Mouse (Mus musculus) hindbrain, embryonic 12.5 days (tissue): Measurements from ENCODE around the gene Lrrc30. TPM values are rescaled to one million over a fixed set of nuclear protein-coding genes. Genes with fewer than 3 reads are reported as not detected.

Experiments
- ATAC-seq: fragments of 200-750 bp; cut with Nextera tagmentation; 2 replicates; pipeline ENCODE4 v1.8.0; 2017; ENCODE audit warnings: moderate TSS enrichment; ENCODE audit not compliant: low FRiP score
- H3K27ac ChIP-seq: fragments of 300-500 bp; sonication (generic); 2 replicates; pipeline ENCODE4 v1.5.1; 2016; ENCODE audit warnings: mild to moderate bottlenecking
- H3K27me3 ChIP-seq: fragments of 300-500 bp; sonication (generic); 2 replicates; pipeline ENCODE4 v1.6.1; 2016; ENCODE audit warnings: mild to moderate bottlenecking
- H3K36me3 ChIP-seq: fragments of 300-500 bp; sonication (generic); 2 replicates; pipeline ENCODE4 v1.6.1; 2016; ENCODE audit warnings: mild to moderate bottlenecking
- H3K4me1 ChIP-seq: fragments of 300-500 bp; sonication (generic); 2 replicates; pipeline ENCODE4 v1.6.1; 2016
- H3K4me2 ChIP-seq: fragments of 300-500 bp; sonication (generic); replicated peaks from 2 replicates; pipeline ENCODE4 v1.6.1; 2016; ENCODE audit warnings: mild to moderate bottlenecking
- H3K4me3 ChIP-seq: fragments of 300-500 bp; sonication (generic); 2 replicates; pipeline ENCODE4 v1.5.1; 2016; ENCODE audit warnings: mild to moderate bottlenecking
- H3K9ac ChIP-seq: fragments of 300-500 bp; sonication (generic); 2 replicates; pipeline ENCODE4 v1.6.1; 2016; ENCODE audit warnings: mild to moderate bottlenecking, moderate library complexity
- H3K9me3 ChIP-seq: fragments of 300-500 bp; sonication (generic); replicated peaks from 2 replicates; pipeline ENCODE4 v1.6.1; 2016; ENCODE audit warnings: mild to moderate bottlenecking
- WGBS: fragments of 180-500 bp; shearing (Covaris S2); methylation state at CpG from one replicate; pipeline ENCODE4 v1.1.7; 2016; 5-methylcytosine and 5-hydroxymethylcytosine counted together
- polyA plus RNA-seq: library from polyadenylated mRNA; unstranded; fragments of >200 nt; fragmentation: Nextera tagmentation; extraction: Ambion mirVana; gene quantifications from 2 replicates; pipeline ENCODE4 v1.2.1, GENCODE M21; 2016

Lrrc30 gene
- polyA plus RNA-seq, 1 experiment from 2014 or later: not detected

DNA sequence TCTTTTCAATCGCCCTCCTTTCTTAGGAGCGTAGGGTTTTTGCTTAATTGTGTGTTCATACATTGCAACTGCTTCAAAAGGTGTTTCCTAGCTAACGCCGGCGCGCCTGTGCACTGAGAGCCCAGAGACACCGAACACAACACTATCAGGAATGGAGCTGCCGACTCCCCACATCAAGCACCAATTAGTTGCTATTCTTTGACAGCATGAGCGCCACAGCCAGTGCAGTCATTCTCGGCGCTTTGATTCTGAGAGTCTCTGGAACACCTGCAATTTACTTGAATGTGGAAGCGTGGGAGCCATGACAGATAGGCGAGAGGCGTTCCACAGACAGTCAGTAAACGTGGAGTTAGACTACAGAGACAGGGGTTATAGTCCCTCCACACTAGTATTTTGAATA is 4.0 kb downstream of the Lrrc30 start:
- Histone ChIP-seq H3K4me1 (peaks cover 9% of the 10 kb centered on the region), H3K27ac (no peak overlapping the region), H3K9ac (no peak overlapping the region), H3K27me3 (no peaks in the 10 kb centered on the region), H3K9me3 (no peaks in the 10 kb centered on the region), H3K4me2 (no peak overlapping the region), H3K36me3 (no peaks in the 10 kb centered on the region), H3K4me3 (no peak overlapping the region)
- ATAC-seq: no peak
- WGBS: 89% methylated on average over 15 of the region's 15 CpGs

GRCm38 (mm10) chr17:67625431-67625830 is 7.1 kb downstream of the Lrrc30 start:
- no peak for ATAC-seq
- H3K4me1 ChIP-seq: peaks cover 9% of the 10 kb centered on the region
- H3K27me3 ChIP-seq: no peaks in the 10 kb centered on the region
- H3K36me3 ChIP-seq: no peaks in the 10 kb centered on the region
- 82% methylated on average over 5 of the region's 5 CpGs for WGBS
- H3K27ac ChIP-seq: no peak overlapping the region
- no peak overlapping the region for H3K4me2 ChIP-seq
- no peak overlapping the region for H3K4me3 ChIP-seq
- H3K9ac ChIP-seq: no peak overlapping the region
- no peaks in the 10 kb centered on the region for H3K9me3 ChIP-seq

DNA sequence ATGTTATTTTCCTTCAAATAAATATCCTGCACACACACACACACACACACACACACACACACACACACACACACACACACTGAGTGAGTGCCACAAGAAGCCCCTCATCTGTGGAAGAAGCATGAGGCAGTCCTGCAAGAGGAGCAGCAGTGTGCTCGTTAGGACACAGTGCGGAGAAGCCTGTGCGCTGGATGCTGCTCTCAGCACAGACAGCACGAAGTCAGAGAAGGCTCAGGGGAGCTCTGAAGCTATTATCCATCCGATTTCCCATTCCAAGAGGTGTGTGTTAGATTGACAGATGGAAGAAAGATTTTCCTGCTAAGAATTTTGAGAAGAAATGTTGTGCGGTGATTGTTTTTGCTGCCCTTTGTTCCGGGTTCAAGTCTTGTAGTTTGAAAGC is 13.5 kb downstream of the Lrrc30 start:
- no peak overlapping the region for H3K9ac ChIP-seq
- H3K9me3 ChIP-seq: no peaks in the 10 kb centered on the region
- H3K4me3 ChIP-seq: no peak overlapping the region
- WGBS: 64% methylated on average over 7 of the region's 7 CpGs
- no peaks in the 10 kb centered on the region for H3K4me1 ChIP-seq
- no peaks in the 10 kb centered on the region for H3K36me3 ChIP-seq
- H3K27ac ChIP-seq: 0 out of 2 replicates have a peak overlapping the region, but pooled peaks have one; percentile 30
- no peak overlapping the region for H3K4me2 ChIP-seq
- no peaks in the 10 kb centered on the region for H3K27me3 ChIP-seq
- ATAC-seq: no peak

DNA sequence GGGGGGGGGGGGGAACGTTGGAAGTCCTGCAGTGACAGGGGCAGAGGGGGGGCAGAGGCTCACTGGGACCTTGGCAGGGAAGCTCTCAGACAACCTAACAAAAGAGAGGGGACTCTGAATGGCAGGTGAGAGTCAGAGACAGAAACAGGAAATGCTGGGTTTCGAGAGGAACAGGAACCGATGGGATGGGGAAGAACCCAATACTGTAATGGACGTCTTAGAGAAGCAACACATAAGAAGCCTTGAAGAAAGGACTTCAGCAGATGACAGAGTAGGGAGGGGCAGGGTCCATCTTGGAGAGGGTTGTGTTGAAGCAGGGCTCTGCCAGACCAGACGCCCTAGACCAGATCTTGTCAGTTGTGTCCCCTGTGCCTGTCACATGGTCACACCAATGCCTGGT is 18.1 kb downstream of the Lrrc30 start:
- no peak overlapping the region for H3K4me3 ChIP-seq
- no peaks in the 10 kb centered on the region for H3K36me3 ChIP-seq
- WGBS: 90% methylated on average over 4 of the region's 5 CpGs
- H3K27ac ChIP-seq: no peak overlapping the region
- H3K9me3 ChIP-seq: no peaks in the 10 kb centered on the region
- no peaks in the 10 kb centered on the region for H3K4me1 ChIP-seq
- no peak overlapping the region for H3K4me2 ChIP-seq
- H3K27me3 ChIP-seq: no peaks in the 10 kb centered on the region
- ATAC-seq: no peak
- no peak overlapping the region for H3K9ac ChIP-seq

DNA sequence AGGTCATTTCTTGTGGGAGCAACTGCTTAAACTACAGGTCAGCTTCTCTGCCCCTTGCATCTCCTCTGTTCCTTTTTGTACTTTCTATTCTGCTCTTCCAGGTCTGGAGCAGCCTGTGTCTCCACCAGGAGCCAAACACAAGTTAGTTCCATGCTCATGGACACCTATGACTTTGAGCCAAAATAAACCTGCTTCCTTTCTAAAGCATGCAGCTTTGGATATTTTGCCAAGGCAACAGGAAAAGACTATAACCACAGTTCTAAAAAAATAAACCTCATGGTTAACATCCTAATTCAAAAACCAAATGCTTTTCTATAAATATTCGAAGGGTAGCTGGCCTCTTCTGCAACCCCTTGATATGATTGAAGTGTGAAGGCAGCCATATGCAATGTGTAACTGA is 19.9 kb downstream of the Lrrc30 start:
- H3K4me2 ChIP-seq: no peak overlapping the region
- no peaks in the 10 kb centered on the region for H3K4me1 ChIP-seq
- 80% methylated on average over 1 of the region's 1 CpGs for WGBS
- H3K9me3 ChIP-seq: no peaks in the 10 kb centered on the region
- H3K27ac ChIP-seq: no peak overlapping the region
- H3K9ac ChIP-seq: no peak overlapping the region
- H3K27me3 ChIP-seq: no peaks in the 10 kb centered on the region
- no peak for ATAC-seq
- H3K36me3 ChIP-seq: no peaks in the 10 kb centered on the region
- no peak overlapping the region for H3K4me3 ChIP-seq

GRCm38 (mm10) chr17:67612151-67612550 is 20.4 kb downstream of the Lrrc30 start:
- Histone ChIP-seq H3K27ac (no peak overlapping the region), H3K36me3 (no peaks in the 10 kb centered on the region), H3K4me2 (no peak overlapping the region), H3K4me1 (no peaks in the 10 kb centered on the region), H3K27me3 (no peaks in the 10 kb centered on the region), H3K9me3 (no peaks in the 10 kb centered on the region), H3K4me3 (no peak overlapping the region), H3K9ac (no peak overlapping the region)
- 91% methylated on average over 3 of the region's 3 CpGs for WGBS
- ATAC-seq: no peak

DNA sequence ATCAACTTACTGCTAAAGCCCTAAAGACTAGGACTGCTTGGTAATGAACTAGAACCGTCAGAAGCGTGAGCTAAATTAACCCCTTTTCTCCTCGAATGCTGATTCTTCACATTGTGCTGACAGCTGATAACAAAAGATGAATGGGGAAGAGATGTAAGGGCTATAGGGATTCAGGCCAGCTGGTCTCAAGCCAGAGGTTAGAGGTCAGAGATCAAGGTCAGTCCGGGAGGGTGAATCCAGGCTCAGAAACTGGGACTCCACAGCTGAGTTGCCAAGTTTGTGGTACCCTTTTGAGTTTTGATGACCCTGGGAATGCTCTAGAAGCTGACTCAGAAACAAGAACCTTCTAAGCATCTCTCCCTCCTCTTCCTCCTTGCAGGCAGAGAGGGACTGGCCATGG is 28.1 kb downstream of the Lrrc30 start:
- no peak overlapping the region for H3K4me3 ChIP-seq

DNA sequence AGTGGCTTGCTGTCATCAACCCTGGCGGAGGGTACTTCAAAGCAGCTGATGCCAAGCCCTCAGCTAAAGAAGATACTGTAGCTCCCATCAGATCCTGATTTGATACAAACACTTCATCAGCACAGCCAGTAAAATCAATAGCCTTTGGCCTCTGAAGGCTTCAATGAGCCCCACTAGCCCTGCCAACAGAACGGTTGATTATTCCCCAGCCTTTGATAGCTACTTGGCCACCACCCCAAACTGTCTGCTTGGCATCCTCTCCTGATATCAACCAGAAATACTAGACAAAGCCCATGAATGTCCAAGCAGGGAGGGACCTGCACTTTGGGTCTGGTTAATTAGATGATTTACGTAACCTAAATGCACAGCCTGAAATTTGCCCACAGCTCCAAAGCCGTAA is 30.0 kb downstream of the Lrrc30 start:
- Histone ChIP-seq H3K4me1 (no peaks in the 10 kb centered on the region), H3K9me3 (no peaks in the 10 kb centered on the region), H3K9ac (no peak overlapping the region), H3K27me3 (no peaks in the 10 kb centered on the region), H3K4me2 (no peak overlapping the region), H3K4me3 (no peak overlapping the region), H3K27ac (no peak overlapping the region), H3K36me3 (no peaks in the 10 kb centered on the region)
- ATAC-seq: no peak
- 81% methylated on average over 4 of the region's 4 CpGs for WGBS

More for the DNA sequence above, 28.1 kb downstream of the Lrrc30 start:
- H3K9me3 ChIP-seq: no peaks in the 10 kb centered on the region
- WGBS: 30% methylated on average over 4 of the region's 4 CpGs
- no peaks in the 10 kb centered on the region for H3K27me3 ChIP-seq
- no peaks in the 10 kb centered on the region for H3K4me1 ChIP-seq
- no peak overlapping the region for H3K9ac ChIP-seq
- H3K27ac ChIP-seq: no peak overlapping the region
- H3K36me3 ChIP-seq: no peaks in the 10 kb centered on the region
- ATAC-seq: no peak
- no peak overlapping the region for H3K4me2 ChIP-seq

- Histone ChIP-seq H3K36me3 (no peaks in the 10 kb centered on the region), H3K27ac (no peak overlapping the region), H3K27me3 (no peaks in the 10 kb centered on the region), H3K4me2 (no peak overlapping the region), H3K9ac (no peak overlapping the region), H3K9me3 (no peaks in the 10 kb centered on the region), H3K4me3 (no peak overlapping the region), H3K4me1 (no peaks in the 10 kb centered on the region)
- 23% methylated on average over 6 of the region's 6 CpGs for WGBS
- ATAC-seq: peak; percentile 85
Observed at GRCm38 (mm10) chr17:67584937-67585579, 47.5 kb downstream of the Lrrc30 start.

DNA sequence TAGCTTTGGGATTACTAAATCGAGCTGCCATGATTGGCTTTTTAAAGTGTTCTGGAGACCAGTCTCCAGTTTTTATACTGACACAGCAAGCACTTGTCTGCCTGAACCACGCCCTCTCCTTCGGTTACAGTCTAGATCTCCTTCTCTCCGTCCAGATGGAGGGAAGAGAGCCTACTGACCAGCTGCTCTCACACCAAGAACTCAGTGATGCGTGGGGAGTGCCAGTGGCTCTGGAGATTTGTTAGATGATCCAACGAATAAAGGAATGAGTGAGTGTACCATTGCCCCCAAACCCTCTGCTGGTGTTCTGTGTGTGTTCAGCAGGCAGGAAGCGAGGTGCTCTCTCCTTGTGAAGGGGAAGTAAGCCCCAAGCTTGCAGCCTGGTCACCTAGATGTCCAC is 48.0 kb downstream of the Lrrc30 start:
- 69% methylated on average over 7 of the region's 7 CpGs for WGBS
- H3K4me3 ChIP-seq: no peak overlapping the region
- no peak for ATAC-seq

DNA sequence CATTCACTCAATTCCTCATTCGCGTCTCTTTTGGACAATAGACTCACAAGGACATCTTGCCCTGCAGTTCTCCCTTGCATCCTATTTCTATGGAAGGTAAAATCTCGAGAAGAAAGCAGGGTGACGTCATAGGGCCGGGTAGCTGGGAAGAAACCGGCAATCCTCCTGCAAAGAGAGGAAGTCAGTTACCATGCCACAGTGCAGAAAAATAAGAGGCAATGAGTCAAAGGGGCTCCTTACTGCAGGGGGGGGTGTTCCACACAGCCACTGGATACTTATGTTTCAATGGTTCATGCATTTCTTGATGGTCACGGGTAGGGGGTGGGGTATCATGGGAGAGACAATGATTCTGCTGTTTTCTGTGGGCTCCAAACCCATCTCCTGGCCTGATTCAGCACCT is 49.1 kb downstream of the Lrrc30 start:
- Histone ChIP-seq H3K36me3 (no peaks in the 10 kb centered on the region), H3K27me3 (no peaks in the 10 kb centered on the region), H3K4me3 (no peak overlapping the region), H3K9ac (no peak overlapping the region), H3K27ac (no peak overlapping the region), H3K4me1 (no peaks in the 10 kb centered on the region), H3K4me2 (no peak overlapping the region), H3K9me3 (no peaks in the 10 kb centered on the region)
- WGBS: 77% methylated on average over 7 of the region's 7 CpGs
- ATAC-seq: no peak

More for the DNA sequence above, 48.0 kb downstream of the Lrrc30 start:
- no peak overlapping the region for H3K27ac ChIP-seq
- H3K27me3 ChIP-seq: no peaks in the 10 kb centered on the region
- no peaks in the 10 kb centered on the region for H3K4me1 ChIP-seq
- no peak overlapping the region for H3K4me2 ChIP-seq
- no peaks in the 10 kb centered on the region for H3K9me3 ChIP-seq
- no peak overlapping the region for H3K9ac ChIP-seq
- H3K36me3 ChIP-seq: no peaks in the 10 kb centered on the region

DNA sequence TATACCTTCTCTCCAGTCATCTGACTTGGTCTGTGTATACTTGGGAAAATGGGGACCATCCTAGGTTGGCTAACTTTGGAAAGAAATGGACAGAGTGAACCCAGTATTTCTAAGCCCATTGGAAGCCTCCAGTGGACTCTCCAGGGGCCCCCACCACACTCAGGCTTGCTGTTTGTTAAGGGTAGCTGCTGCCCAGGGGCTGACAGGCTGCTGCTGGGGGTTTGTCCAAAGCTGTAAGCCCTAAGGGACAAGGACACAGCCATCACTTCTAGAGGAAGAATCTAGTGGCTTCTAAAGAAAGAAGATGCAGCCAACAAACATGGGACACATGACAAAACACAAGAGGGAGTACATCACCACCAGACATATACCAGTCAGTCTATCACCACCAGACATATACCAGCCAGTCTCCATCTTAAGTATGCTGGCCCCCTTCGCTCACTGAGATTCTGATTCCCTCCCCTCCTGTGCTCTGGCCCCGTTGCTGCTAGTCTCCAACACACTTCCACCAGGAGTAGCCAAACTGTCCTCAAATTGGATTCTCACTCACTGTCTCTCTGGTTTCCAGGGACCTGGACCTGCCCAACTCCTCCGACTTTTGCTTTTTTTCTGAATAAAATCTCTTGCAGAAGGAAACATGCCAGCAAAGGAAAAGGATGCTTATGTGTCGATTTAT is 49.7 kb downstream of the Lrrc30 start:
- 89% methylated on average over 4 of the region's 4 CpGs for WGBS
- Histone ChIP-seq H3K9ac (no peak overlapping the region), H3K4me2 (no peak overlapping the region), H3K36me3 (no peaks in the 10 kb centered on the region), H3K4me3 (no peak overlapping the region), H3K27me3 (no peaks in the 10 kb centered on the region), H3K27ac (no peak overlapping the region), H3K4me1 (no peaks in the 10 kb centered on the region), H3K9me3 (no peaks in the 10 kb centered on the region)
- ATAC-seq: no peak

DNA sequence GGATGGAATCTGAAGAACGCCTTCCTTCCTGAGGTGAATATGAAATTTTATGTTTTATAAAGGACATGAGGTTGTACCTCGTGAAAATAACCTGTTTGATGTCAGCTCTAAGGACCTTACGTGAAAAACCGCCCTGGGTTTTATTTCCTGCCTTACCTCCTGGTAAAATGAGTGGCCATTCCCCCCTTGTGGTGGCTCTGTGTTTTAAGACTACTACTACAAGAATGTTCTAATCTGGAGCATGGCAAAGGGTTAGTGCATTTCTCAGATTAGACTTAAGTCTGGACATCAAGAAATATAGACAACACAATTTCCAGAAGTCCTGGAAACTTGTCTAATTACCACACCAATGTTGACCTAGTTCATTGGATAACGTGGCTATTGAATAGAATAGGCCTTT is 50.7 kb downstream of the Lrrc30 start:
- no peak for ATAC-seq
- H3K4me3 ChIP-seq: no peak overlapping the region
- H3K36me3 ChIP-seq: no peaks in the 10 kb centered on the region
- H3K4me1 ChIP-seq: no peaks in the 10 kb centered on the region
- H3K9me3 ChIP-seq: no peaks in the 10 kb centered on the region
- H3K27ac ChIP-seq: no peak overlapping the region
- H3K4me2 ChIP-seq: no peak overlapping the region
- WGBS: 86% methylated on average over 5 of the region's 5 CpGs
- H3K9ac ChIP-seq: no peak overlapping the region
- H3K27me3 ChIP-seq: no peaks in the 10 kb centered on the region
